Mouse (Mus musculus): ENCODE measurements at regions not wholly inside any gene's neighbourhood (a gene's known extent, or its start where the extent isn't known, plus 50 kb on each side); places are given as distances from the start of the nearest gene placed in this dataset.

GRCm38 (mm10) chr1:193421820-193422219 lies 51.7 kb upstream of the Camk1g start:
- TF ChIP-seq POLR2A (IDR thresholded peaks at IDR 0.05; ENCODE audit: low read depth, low read length) (no peak), CTCF (IDR thresholded peaks at IDR 0.05; ENCODE audit: extremely low read depth, insufficient read depth, insufficient read length, insufficient replicate concordance) (no peak)
